In the genomic region with DNA sequence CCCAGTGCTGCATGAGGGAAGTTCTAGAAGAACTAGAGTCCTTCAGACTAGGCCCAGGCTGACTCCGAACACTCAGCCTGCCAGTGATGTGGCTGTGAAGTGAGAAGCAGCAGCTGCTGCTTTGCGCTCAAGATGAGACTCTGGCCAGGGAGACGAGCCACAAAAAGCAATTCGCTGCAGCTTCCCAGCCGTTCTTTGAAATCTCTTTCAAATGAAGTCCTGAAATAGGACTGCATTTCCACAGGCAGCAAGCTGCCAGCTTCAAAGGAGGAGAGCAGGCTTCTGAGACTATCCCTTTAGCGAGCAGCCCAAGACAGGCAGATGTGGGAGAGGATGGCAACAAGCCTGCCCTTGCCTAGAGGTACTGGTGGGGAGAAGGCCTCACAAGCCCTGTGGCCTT, we compare ENCODE assay signal across 19 mouse cellular contexts.
A peak's percentile ranks its signal among the peaks of the same experiment; 100 is the strongest.
DNase-seq lines count a peak whose midpoint lies in the region; ATAC-seq and TF ChIP-seq lines count a peak whose summit lies in the region.
"Had no signal": no experiment of that assay in that cellular context is flagged by ENCODE, and none has a peak within 500 bp of the region (broad histone marks: within the 10 kb centered on the region; RNA-seq: fewer than 3 reads in every experiment).

No protein-coding gene starts in this region.

- intact Hi-C loops in heart, postnatal 36 days (cut with DNase I), result no loop called here

- peak overlapping the region; percentile 48; the same call in 1 of the 2 replicates for H3K27ac ChIP-seq in heart, postnatal 0 days (ENCODE audit: low read depth)
- 0 out of 2 replicates have a peak overlapping the region, but pooled peaks have one; percentile 15 for H3K27ac ChIP-seq in midbrain, embryonic 15.5 days
- H3K27ac ChIP-seq in midbrain, embryonic 13.5 days, result no peak overlapping the region
- peak overlapping the region; percentile 63; the same call in 1 of the 2 replicates for H3K27ac ChIP-seq in forebrain, embryonic 16.5 days (ENCODE audit: low read length)
- H3K27ac ChIP-seq in olfactory bulb, adult 2 months (ENCODE audit: insufficient read depth, low read depth, low read length), result peak overlapping the region; percentile 73
- H3K27ac ChIP-seq in hindbrain, embryonic 16.5 days (ENCODE audit: low read depth, low read length), result no peak overlapping the region
- H3K27ac ChIP-seq: hindbrain, embryonic 15.5 days; limb, embryonic 10.5 days; liver, embryonic 13.5 days had no signal

- ATAC-seq in heart, postnatal 0 days (ENCODE audit: insufficient read depth, low read depth), result no peak
- 0 out of 2 replicates have a peak, but pooled peaks have one; percentile 37 for ATAC-seq in midbrain, embryonic 15.5 days (replicated peaks)
- ATAC-seq in midbrain, embryonic 13.5 days, result no peak
- no peak for ATAC-seq in forebrain, embryonic 16.5 days
- no peak for ATAC-seq in hindbrain, embryonic 16.5 days

- DNase-seq in heart, postnatal 0 days (ENCODE audit: low spot score), result no peak
- DNase-seq in heart, postnatal 36 days, result no peak
- DNase-seq in ovary, adult 18-20 months (ENCODE audit: low spot score), result no peak
- DNase-seq: cerebellum, adult 18-20 months; gastrocnemius, postnatal 25 days; kidney, adult 11 months; kidney, postnatal 25 days; liver, embryonic 13.5 days; thymus, postnatal 14 days had no signal

- TF ChIP-seq CTCF in heart, postnatal 0 days (IDR thresholded peaks at IDR 0.05; ENCODE audit: low read depth), result no peak
- no peak for TF ChIP-seq CTCF in olfactory bulb, adult 2 months (IDR thresholded peaks at IDR 0.05; ENCODE audit: insufficient read depth, low read depth, low read length)

- no peak for TF ChIP-seq EP300 in heart, postnatal 0 days (IDR thresholded peaks at IDR 0.05; ENCODE audit: low read depth)

- TF ChIP-seq POLR2A in olfactory bulb, adult 2 months (IDR thresholded peaks at IDR 0.05; ENCODE audit: insufficient read depth, low read depth, low read length), result no peak

- H3K9ac ChIP-seq in heart, postnatal 0 days (replicated peaks; ENCODE audit: low read depth, low read length), result no peak overlapping the region
- no peak overlapping the region for H3K9ac ChIP-seq in midbrain, embryonic 15.5 days
- H3K9ac ChIP-seq in midbrain, embryonic 13.5 days (replicated peaks), result no peak overlapping the region
- no peak overlapping the region for H3K9ac ChIP-seq in forebrain, embryonic 16.5 days (replicated peaks; ENCODE audit: low read depth, low read length)
- H3K9ac ChIP-seq in hindbrain, embryonic 16.5 days (ENCODE audit: low read depth, low read length), result no peak overlapping the region
- H3K9ac ChIP-seq: heart, embryonic 12.5 days; hindbrain, embryonic 15.5 days; liver, embryonic 13.5 days had no signal

- no peaks in the 10 kb centered on the region for H3K9me3 ChIP-seq in heart, postnatal 0 days (replicated peaks; ENCODE audit: control insufficient read depth, low read length)
- no peaks in the 10 kb centered on the region for H3K9me3 ChIP-seq in midbrain, embryonic 15.5 days
- H3K9me3 ChIP-seq in midbrain, embryonic 13.5 days, result no peaks in the 10 kb centered on the region
- no peaks in the 10 kb centered on the region for H3K9me3 ChIP-seq in forebrain, embryonic 16.5 days (ENCODE audit: control insufficient read depth, low read length)
- no peaks in the 10 kb centered on the region for H3K9me3 ChIP-seq in hindbrain, embryonic 16.5 days (ENCODE audit: control insufficient read depth, low read length)
- H3K9me3 ChIP-seq: G1E; heart, embryonic 12.5 days; hindbrain, embryonic 15.5 days; limb, embryonic 10.5 days; liver, embryonic 13.5 days; megakaryocyte, embryonic 14.5 days had no signal

- WGBS in heart, postnatal 0 days, result 55% methylated on average over 6 of the region's 6 CpGs
- 69% methylated on average over 6 of the region's 6 CpGs for WGBS in midbrain, embryonic 15.5 days
- 69% methylated on average over 6 of the region's 6 CpGs for WGBS in midbrain, embryonic 13.5 days
- 70% methylated on average over 6 of the region's 6 CpGs for WGBS in forebrain, embryonic 16.5 days
- 33% methylated on average over 6 of the region's 6 CpGs for WGBS in olfactory bulb, adult 2 months
- WGBS in hindbrain, embryonic 16.5 days, result 79% methylated on average over 6 of the region's 6 CpGs

- H3K4me3 ChIP-seq in heart, postnatal 0 days (ENCODE audit: low read depth, low read length), result no peak overlapping the region
- no peak overlapping the region for H3K4me3 ChIP-seq in midbrain, embryonic 15.5 days
- H3K4me3 ChIP-seq in midbrain, embryonic 13.5 days (replicated peaks), result no peak overlapping the region
- no peak overlapping the region for H3K4me3 ChIP-seq in forebrain, embryonic 16.5 days (replicated peaks; ENCODE audit: low read length)
- no peak overlapping the region for H3K4me3 ChIP-seq in olfactory bulb, adult 2 months (ENCODE audit: insufficient read depth, low read depth, low read length)
- H3K4me3 ChIP-seq in hindbrain, embryonic 16.5 days (ENCODE audit: low read length), result no peak overlapping the region
- H3K4me3 ChIP-seq: heart, embryonic 12.5 days; hindbrain, embryonic 15.5 days; limb, embryonic 10.5 days; liver, embryonic 13.5 days; megakaryocyte, embryonic 14.5 days had no signal

- no peaks in the 10 kb centered on the region for H3K27me3 ChIP-seq in heart, postnatal 0 days (ENCODE audit: control insufficient read depth, insufficient read depth, low read length)
- H3K27me3 ChIP-seq in midbrain, embryonic 15.5 days (replicated peaks), result peaks cover 6% of the 10 kb centered on the region; the same call in 1 of the 2 replicates
- H3K27me3 ChIP-seq in midbrain, embryonic 13.5 days, result peaks cover 29% of the 10 kb centered on the region; the same call in 1 of the 2 replicates
- H3K27me3 ChIP-seq in forebrain, embryonic 16.5 days (replicated peaks; ENCODE audit: control insufficient read depth, insufficient read depth, low read length), result no peaks in the 10 kb centered on the region
- H3K27me3 ChIP-seq in hindbrain, embryonic 16.5 days (replicated peaks; ENCODE audit: control insufficient read depth, insufficient read depth, low read length), result no peaks in the 10 kb centered on the region
- H3K27me3 ChIP-seq: heart, embryonic 12.5 days; hindbrain, embryonic 15.5 days; liver, embryonic 13.5 days had no signal

- no peaks in the 10 kb centered on the region for H3K36me3 ChIP-seq in heart, postnatal 0 days (replicated peaks; ENCODE audit: control insufficient read depth, insufficient read depth, low read length)
- no peaks in the 10 kb centered on the region for H3K36me3 ChIP-seq in midbrain, embryonic 15.5 days (replicated peaks)
- H3K36me3 ChIP-seq in midbrain, embryonic 13.5 days, result no peaks in the 10 kb centered on the region
- H3K36me3 ChIP-seq in forebrain, embryonic 16.5 days (ENCODE audit: control insufficient read depth, insufficient read depth), result no peaks in the 10 kb centered on the region
- no peaks in the 10 kb centered on the region for H3K36me3 ChIP-seq in hindbrain, embryonic 16.5 days (ENCODE audit: control insufficient read depth, insufficient read depth, low read length)
- H3K36me3 ChIP-seq: hindbrain, embryonic 15.5 days had no signal

- no peaks in the 10 kb centered on the region; the same call in 1 of the 2 replicates for H3K4me1 ChIP-seq in heart, postnatal 0 days (ENCODE audit: control insufficient read depth, insufficient read depth)
- H3K4me1 ChIP-seq in midbrain, embryonic 15.5 days, result no peaks in the 10 kb centered on the region
- no peaks in the 10 kb centered on the region for H3K4me1 ChIP-seq in midbrain, embryonic 13.5 days (replicated peaks)
- 0 out of 2 replicates have a peak, but pooled peaks cover 2% of the 10 kb centered on the region for H3K4me1 ChIP-seq in forebrain, embryonic 16.5 days (replicated peaks; ENCODE audit: control insufficient read depth, insufficient read depth, low read length)
- peaks cover 21% of the 10 kb centered on the region for H3K4me1 ChIP-seq in olfactory bulb, adult 2 months (ENCODE audit: control insufficient read depth, insufficient read depth, low read length)
- H3K4me1 ChIP-seq in hindbrain, embryonic 16.5 days (ENCODE audit: control insufficient read depth, insufficient read depth, low read depth, low read length), result no peaks in the 10 kb centered on the region
- H3K4me1 ChIP-seq: hindbrain, embryonic 15.5 days; limb, embryonic 10.5 days; liver, embryonic 13.5 days; megakaryocyte, embryonic 14.5 days had no signal

- H3K4me2 ChIP-seq in heart, postnatal 0 days (ENCODE audit: low read depth, low read length), result no peak overlapping the region
- H3K4me2 ChIP-seq in midbrain, embryonic 15.5 days, result no peak overlapping the region
- no peak overlapping the region for H3K4me2 ChIP-seq in midbrain, embryonic 13.5 days (replicated peaks)
- H3K4me2 ChIP-seq in forebrain, embryonic 16.5 days (ENCODE audit: low read length), result no peak overlapping the region
- H3K4me2 ChIP-seq in hindbrain, embryonic 16.5 days (ENCODE audit: low read length), result no peak overlapping the region
- H3K4me2 ChIP-seq: heart, embryonic 12.5 days; hindbrain, embryonic 15.5 days; liver, embryonic 13.5 days had no signal

Comparison
In these comparisons a context has a peak if more than half of its experiments do, and no peak if none do; other contexts are left out.
1. H3K27ac ChIP-seq: peak in heart, postnatal 0 days (single experiment), midbrain, embryonic 15.5 days (single experiment), forebrain, embryonic 16.5 days (single experiment) and olfactory bulb, adult 2 months (single experiment); none in midbrain, embryonic 13.5 days (single experiment) and hindbrain, embryonic 16.5 days (single experiment).